Mouse (Mus musculus) kidney, adult 2 months (tissue): ENCODE measurements around the gene Ap4b1. TPM values are rescaled to one million over a fixed set of nuclear protein-coding genes. Genes with fewer than 3 reads are reported as not detected.
A peak's percentile ranks its signal among the peaks of the same experiment; 100 is the strongest.
"Not testable (repeated sequence)": the region's sequence is repeated elsewhere in the genome, so short reads cannot be mapped to it uniquely, and the experiment has no call there.

ENCODE experiments used
- DNase-seq: peaks from one replicate; pipeline ENCODE4 v3.0.0; 2021
- H3K27ac ChIP-seq: fragments of 200-500 bp; 2 replicates; pipeline ENCODE4 v1.5.1; 2012; ENCODE audit warnings: low read depth, low read length, control low read depth, inconsistent platforms; ENCODE audit not compliant: insufficient read depth
- H3K27me3 ChIP-seq: fragments of 200-500 bp; replicated peaks from 2 replicates; pipeline ENCODE4 v1.6.1; 2012; ENCODE audit warnings: mild to moderate bottlenecking, moderate library complexity, low read length, inconsistent platforms; ENCODE audit not compliant: control insufficient read depth, insufficient read depth
- H3K36me3 ChIP-seq: fragments of 200-500 bp; 2 replicates; pipeline ENCODE4 v1.6.1; 2012; ENCODE audit warnings: mild to moderate bottlenecking, moderate library complexity, low read length, inconsistent platforms; ENCODE audit not compliant: control insufficient read depth, insufficient read depth
- H3K4me1 ChIP-seq: fragments of 200-500 bp; 2 replicates; pipeline ENCODE4 v1.6.1; 2011; ENCODE audit warnings: low read length; ENCODE audit not compliant: control insufficient read depth, insufficient read depth
- H3K4me3 ChIP-seq: fragments of 200-500 bp; 2 replicates; pipeline ENCODE4 v1.5.1; 2011; ENCODE audit warnings: mild to moderate bottlenecking, low read depth, low read length, control low read depth; ENCODE audit not compliant: insufficient read depth
- CTCF ChIP-seq: fragments of 200-500 bp; conservative IDR thresholded peaks from 2 replicates; pipeline ENCODE4 v1.5.1; 2011; ENCODE audit warnings: low read depth, mild to moderate bottlenecking, control low read depth, low read length, moderate library complexity, mixed read lengths; ENCODE audit not compliant: insufficient read depth, insufficient read length
- POLR2A ChIP-seq: fragments of 200-500 bp; IDR thresholded peaks from one replicate; pipeline ENCODE4 v1.6.1; 2011; ENCODE audit warnings: low read depth, low read length, control low read depth
- WGBS: fragments of 180-500 bp; shearing (Covaris S2); methylation state at CpG from one replicate; pipeline ENCODE4 v1.1.7; 2018; 5-methylcytosine and 5-hydroxymethylcytosine counted together
- polyA plus RNA-seq: library from polyadenylated mRNA; depleted of rRNA; stranded (reverse); fragments of >200 nt; gene quantifications from 2 replicates; pipeline ENCODE4 v1.2.3, GENCODE M21; 2012

Gene Ap4b1
- polyA plus RNA-seq, 1 experiment: 15.7 TPM

DNA sequence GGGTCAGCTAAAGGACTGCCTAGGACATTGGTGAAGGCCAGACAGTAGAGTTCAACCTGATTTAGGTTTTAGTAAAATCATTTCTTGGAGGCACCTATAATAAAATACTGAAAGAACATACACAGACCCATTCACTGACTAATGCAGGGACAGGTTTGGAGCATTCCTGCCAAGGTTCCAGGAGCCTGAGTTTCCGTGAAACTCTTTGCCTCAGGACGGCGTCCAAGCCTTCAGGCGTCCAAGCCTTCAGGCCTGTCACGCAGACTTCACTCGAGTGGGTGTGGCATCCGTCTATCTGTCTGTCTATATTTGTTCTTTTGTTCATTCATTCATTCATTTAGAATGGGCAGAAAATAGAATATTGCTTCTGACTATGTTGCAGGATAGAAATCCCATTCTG is 21.8 kb downstream of the Ap4b1 start:
- no peak overlapping the region for H3K4me3 ChIP-seq
- WGBS: 84% methylated on average over 7 of the region's 7 CpGs
- DNase-seq: no peak
- H3K36me3 ChIP-seq: no peaks in the 10 kb centered on the region
- no peaks in the 10 kb centered on the region for H3K27me3 ChIP-seq
- TF ChIP-seq POLR2A (no peak), CTCF (no peak)
- H3K4me1 ChIP-seq: no peaks in the 10 kb centered on the region
- H3K27ac ChIP-seq: no peak overlapping the region

DNA sequence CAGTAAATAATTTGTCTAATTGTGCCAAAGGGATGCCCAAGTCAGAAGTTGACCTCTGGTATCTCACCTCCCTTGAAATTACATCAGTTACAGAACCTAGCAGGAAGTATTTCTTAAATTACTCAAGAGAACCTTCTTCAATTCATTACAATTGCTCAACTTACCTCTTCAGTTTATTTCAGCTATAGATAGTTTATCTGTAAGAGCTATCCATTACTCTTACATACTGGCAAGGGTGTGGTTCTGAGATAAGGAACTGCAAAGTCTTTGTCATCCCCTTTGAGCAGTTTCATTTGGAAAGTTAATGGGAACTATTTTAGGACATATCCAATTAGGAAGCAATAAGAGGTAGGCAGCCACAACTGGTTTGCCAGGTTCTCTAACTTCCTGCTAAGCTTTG is 23.1 kb downstream of the Ap4b1 start, which contains the start of gene Bcl2l15:
Gene Bcl2l15 (plus strand): TSS at position 176 of the 400 bp plus-strand sequence.
- DNase-seq: no peak
- H3K27ac ChIP-seq: no peak within 1 kb of the TSS
- no peak within 1 kb of the TSS for H3K4me3 ChIP-seq
- no peaks in the 10 kb centered on the region for H3K27me3 ChIP-seq
- no peaks in the 10 kb centered on the region for H3K36me3 ChIP-seq
- H3K4me1 ChIP-seq: no peaks in the 10 kb centered on the region
- no peak for TF ChIP-seq POLR2A
- TF ChIP-seq CTCF: no peak

DNA sequence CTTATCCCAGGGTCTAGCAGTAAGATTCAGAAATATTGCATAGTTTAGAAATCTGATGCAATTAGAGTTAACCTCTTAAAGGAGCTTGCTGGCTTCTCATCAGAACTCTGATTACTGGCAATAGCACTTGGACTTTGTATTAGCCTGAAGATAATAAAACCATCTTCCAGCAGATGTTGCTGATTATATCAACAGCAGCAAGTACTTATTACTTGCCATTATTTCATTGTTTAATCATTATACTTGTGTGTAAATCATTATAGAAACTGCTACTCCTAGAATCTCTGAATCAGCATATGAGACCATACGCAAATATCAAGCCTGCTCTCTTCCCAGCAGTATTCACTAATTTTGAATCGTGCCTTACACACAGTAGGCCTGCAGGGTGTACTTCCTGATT is 24.7 kb downstream of the Ap4b1 start:
- DNase-seq: peak; percentile 13
- Histone ChIP-seq H3K4me3 (no peak overlapping the region), H3K27me3 (no peaks in the 10 kb centered on the region), H3K4me1 (no peaks in the 10 kb centered on the region; the same call in 1 of the 2 replicates), H3K27ac (no peak overlapping the region), H3K36me3 (no peaks in the 10 kb centered on the region)
- no peak for TF ChIP-seq POLR2A
- TF ChIP-seq CTCF: no peak
- WGBS: 53% methylated on average over 2 of the region's 2 CpGs

DNA sequence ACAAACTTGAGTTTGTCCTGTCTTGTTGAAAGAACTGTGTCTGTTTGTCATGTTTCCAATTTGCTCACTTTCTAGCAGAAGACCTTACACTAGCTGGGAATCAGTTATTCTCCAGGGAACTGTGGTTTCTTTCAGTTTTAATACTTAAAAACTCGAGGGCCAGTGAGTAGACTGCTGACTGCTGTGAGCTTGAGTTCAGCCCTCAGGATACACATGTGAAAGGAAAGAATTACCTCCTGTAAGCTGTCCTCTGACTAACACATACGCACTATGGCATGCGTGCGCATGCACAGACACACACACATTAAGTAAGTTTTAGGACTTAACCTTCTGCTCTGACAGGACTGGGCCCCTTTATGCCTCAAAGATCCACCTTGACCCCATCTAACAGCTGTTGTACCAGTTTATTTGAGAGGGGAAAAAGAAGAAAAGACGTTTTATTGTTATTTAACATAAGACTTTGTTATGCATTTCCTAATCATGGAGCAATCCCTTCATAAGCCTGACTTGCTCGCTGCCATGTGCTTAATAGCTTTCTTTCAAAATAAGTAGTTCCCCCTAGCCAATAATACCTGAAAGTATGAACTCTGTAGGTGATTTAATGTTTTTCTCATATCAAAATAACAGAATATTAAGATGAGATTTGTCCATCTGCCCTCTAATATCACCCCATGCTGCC is 26.1 kb downstream of the Ap4b1 start:
- TF ChIP-seq CTCF: no peak
- TF ChIP-seq POLR2A: no peak
- H3K36me3 ChIP-seq: no peaks in the 10 kb centered on the region
- H3K4me1 ChIP-seq: peaks cover 5% of the 10 kb centered on the region; the same call in 1 of the 2 replicates
- 76% methylated on average over 6 of the region's 6 CpGs for WGBS
- no peak for DNase-seq
- no peak overlapping the region for H3K27ac ChIP-seq
- no peaks in the 10 kb centered on the region for H3K27me3 ChIP-seq
- H3K4me3 ChIP-seq: no peak overlapping the region

DNA sequence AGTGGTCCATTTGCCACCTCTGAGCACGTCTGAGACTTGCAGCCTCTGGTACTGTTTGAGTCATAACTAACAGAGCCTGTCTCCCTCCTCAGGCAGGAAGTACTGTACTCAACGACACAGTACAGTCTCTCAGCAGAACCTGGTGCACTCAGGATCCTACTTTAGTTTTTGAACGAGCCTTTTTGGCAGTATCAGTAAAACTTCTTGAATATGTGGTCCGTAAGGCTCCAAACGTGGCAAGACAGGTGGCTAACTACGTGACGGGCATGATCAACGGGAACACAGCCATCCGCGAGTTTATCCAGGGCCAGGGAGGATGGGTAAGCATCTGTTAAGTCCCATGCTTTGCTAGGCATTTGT is 26.6 kb downstream of the Ap4b1 start:
- 80% methylated on average over 10 of the region's 10 CpGs for WGBS
- Histone ChIP-seq H3K27me3 (no peaks in the 10 kb centered on the region), H3K27ac (no peak overlapping the region), H3K36me3 (no peaks in the 10 kb centered on the region), H3K4me1 (peaks cover 5% of the 10 kb centered on the region; the same call in 1 of the 2 replicates), H3K4me3 (no peak overlapping the region)
- DNase-seq: no peak
- TF ChIP-seq CTCF: no peak
- no peak for TF ChIP-seq POLR2A

DNA sequence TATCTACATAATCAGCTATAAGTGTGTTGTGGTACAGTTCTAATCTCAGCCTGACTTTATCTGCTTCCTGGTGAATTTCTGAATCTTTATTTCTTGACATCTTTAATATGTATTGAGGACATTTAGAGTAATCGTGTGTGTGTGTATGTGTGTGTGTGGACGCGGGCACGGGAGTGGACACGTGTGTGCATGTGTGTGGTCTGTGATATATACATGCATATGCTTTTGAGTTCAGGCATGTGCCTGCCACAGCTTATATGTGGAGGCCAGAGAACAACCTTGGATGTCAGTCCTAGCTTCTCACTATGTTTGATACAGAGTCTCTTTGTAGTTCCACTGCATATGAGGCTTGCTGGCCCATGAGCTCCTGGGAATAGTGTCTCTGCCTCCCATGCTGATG is 27.1 kb downstream of the Ap4b1 start:
- DNase-seq: no peak
- WGBS: 97% methylated on average over 5 of the region's 5 CpGs
- Histone ChIP-seq H3K36me3 (no peaks in the 10 kb centered on the region), H3K4me1 (peaks cover 5% of the 10 kb centered on the region; the same call in 1 of the 2 replicates), H3K27ac (no peak overlapping the region), H3K4me3 (no peak overlapping the region), H3K27me3 (no peaks in the 10 kb centered on the region)
- TF ChIP-seq POLR2A: no peak
- no peak for TF ChIP-seq CTCF

DNA sequence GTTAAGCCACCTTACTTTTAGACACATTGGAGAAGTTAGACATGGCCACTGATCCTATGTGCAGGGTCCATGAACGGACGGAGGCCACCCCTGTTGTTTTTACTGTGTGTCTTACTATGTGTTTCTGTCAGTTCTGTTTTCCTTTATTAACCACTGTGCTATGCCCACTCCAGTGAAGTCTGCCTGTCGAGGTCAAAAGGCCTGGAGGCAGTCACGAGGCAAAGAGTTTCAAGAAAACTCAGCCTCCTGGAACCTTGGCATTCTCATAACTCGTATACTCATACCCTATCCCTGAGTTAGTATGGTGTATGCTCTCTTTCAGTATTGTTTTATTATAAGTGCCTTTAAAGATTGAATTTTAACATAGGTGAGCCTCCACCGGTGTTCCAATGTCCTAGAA is 30.4 kb downstream of the Ap4b1 start:
- WGBS: 46% methylated on average over 6 of the region's 6 CpGs
- H3K36me3 ChIP-seq: no peaks in the 10 kb centered on the region

DNA sequence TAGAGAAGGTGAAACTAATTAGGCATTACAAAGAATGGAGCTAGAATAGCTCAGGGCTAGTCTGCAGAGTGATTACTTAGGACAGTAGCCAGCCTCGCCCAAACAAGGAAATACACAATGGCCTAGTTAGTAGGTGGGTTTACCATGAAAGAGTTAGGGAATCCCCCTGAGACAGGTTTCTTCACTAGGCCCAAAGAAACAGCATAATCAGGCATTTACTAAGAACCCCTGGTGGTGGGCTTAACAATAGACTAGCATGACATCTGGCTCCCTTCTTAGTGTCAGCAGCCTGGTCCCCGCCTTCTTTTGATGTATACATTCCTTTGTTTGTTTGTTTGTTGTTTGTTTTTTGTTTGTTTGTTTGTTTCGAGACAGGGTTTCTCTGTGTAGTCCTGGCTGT is 30.9 kb downstream of the Ap4b1 start:
- not testable (repeated sequence) for H3K4me3 ChIP-seq, DNase-seq, H3K27me3 ChIP-seq, H3K36me3 ChIP-seq, H3K4me1 ChIP-seq, H3K27ac ChIP-seq
- 97% methylated on average over 3 of the region's 3 CpGs for WGBS

More for the DNA sequence above, 30.4 kb downstream of the Ap4b1 start:
- H3K27me3 ChIP-seq: no peaks in the 10 kb centered on the region
- peak; percentile 64 for DNase-seq
- no peak for TF ChIP-seq CTCF
- TF ChIP-seq POLR2A: no peak
- H3K4me3 ChIP-seq: no peak overlapping the region
- H3K4me1 ChIP-seq: peaks cover 5% of the 10 kb centered on the region; the same call in 1 of the 2 replicates
- no peak overlapping the region; the same call in 1 of the 2 replicates for H3K27ac ChIP-seq

DNA sequence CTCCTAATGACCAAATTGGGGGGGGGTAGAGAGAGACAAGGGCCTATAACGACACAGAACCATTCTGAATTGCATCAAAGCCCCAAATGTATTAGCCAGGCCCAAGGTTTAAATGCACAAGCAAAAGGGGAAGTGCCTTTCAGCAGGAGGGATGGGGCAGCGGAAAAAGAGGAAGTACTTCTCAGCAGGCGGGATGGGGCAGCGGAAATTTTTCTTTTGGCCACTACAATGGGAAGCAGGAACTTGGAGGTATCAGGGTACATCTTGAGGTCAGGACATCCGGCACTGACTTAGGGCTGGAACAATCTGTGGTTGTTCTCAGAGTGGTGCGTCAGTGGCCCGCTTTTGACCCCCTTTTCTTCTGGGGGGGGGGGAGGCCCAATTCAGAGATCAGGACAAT is 31.6 kb downstream of the Ap4b1 start:
- not testable (repeated sequence) for H3K36me3 ChIP-seq, H3K4me1 ChIP-seq, H3K27ac ChIP-seq, H3K27me3 ChIP-seq, H3K4me3 ChIP-seq, DNase-seq
- WGBS: 91% methylated on average over 7 of the region's 7 CpGs
